Mouse (Mus musculus) heart, embryonic 13.5 days (tissue): ENCODE results near the gene Rassf9. TPM values are rescaled to one million over a fixed set of nuclear protein-coding genes. Genes with fewer than 3 reads are reported as not detected.

Experiments used
- ATAC-seq: fragments of 200-750 bp; cut with Nextera tagmentation; 2 replicates; pipeline ENCODE4 v1.8.0; 2017; ENCODE audit warnings: moderate TSS enrichment; ENCODE audit not compliant: insufficient number of reproducible peaks, low FRiP score, low TSS enrichment; ENCODE audit errors: extremely low read depth
- H3K27ac ChIP-seq: fragments of 300-500 bp; sonication (generic); replicated peaks from 2 replicates; pipeline ENCODE4 v1.5.1; 2015; ENCODE audit warnings: moderate library complexity, mild to moderate bottlenecking, inconsistent platforms
- H3K27me3 ChIP-seq: fragments of 300-500 bp; sonication (generic); replicated peaks from 2 replicates; pipeline ENCODE4 v1.6.1; 2015; ENCODE audit warnings: mild to moderate bottlenecking, inconsistent platforms
- H3K36me3 ChIP-seq: fragments of 300-500 bp; sonication (generic); 2 replicates; pipeline ENCODE4 v1.6.1; 2015; ENCODE audit warnings: mild to moderate bottlenecking, inconsistent platforms
- H3K4me1 ChIP-seq: fragments of 300-500 bp; sonication (generic); 2 replicates; pipeline ENCODE4 v1.6.1; 2015; ENCODE audit warnings: inconsistent platforms
- H3K4me2 ChIP-seq: fragments of 300-500 bp; sonication (generic); 2 replicates; pipeline ENCODE4 v1.6.1; 2015; ENCODE audit warnings: inconsistent platforms, mild to moderate bottlenecking, moderate library complexity
- H3K4me3 ChIP-seq: fragments of 300-500 bp; sonication (generic); 2 replicates; pipeline ENCODE4 v1.5.1; 2015; ENCODE audit warnings: moderate library complexity, mild to moderate bottlenecking, inconsistent platforms
- H3K9ac ChIP-seq: fragments of 300-500 bp; sonication (generic); 2 replicates; pipeline ENCODE4 v1.6.1; 2015; ENCODE audit warnings: inconsistent platforms, mild to moderate bottlenecking, moderate library complexity
- H3K9me3 ChIP-seq: fragments of 300-500 bp; sonication (generic); 2 replicates; pipeline ENCODE4 v1.6.1; 2016; ENCODE audit warnings: inconsistent platforms
- WGBS: fragments of 180-500 bp; shearing (Covaris S2); methylation state at CpG from one replicate; pipeline ENCODE4 v1.1.7; 2015; ENCODE audit warnings: mixed read lengths; 5-methylcytosine and 5-hydroxymethylcytosine counted together
- polyA plus RNA-seq: library from polyadenylated mRNA; unstranded; fragments of >200 nt; fragmentation: Nextera tagmentation; extraction: Ambion mirVana; gene quantifications from 2 replicates; pipeline ENCODE4 v1.2.1, GENCODE M21; 2015

Rassf9 gene
- 1.1 and 1.6 TPM in 2 replicates for polyA plus RNA-seq

DNA sequence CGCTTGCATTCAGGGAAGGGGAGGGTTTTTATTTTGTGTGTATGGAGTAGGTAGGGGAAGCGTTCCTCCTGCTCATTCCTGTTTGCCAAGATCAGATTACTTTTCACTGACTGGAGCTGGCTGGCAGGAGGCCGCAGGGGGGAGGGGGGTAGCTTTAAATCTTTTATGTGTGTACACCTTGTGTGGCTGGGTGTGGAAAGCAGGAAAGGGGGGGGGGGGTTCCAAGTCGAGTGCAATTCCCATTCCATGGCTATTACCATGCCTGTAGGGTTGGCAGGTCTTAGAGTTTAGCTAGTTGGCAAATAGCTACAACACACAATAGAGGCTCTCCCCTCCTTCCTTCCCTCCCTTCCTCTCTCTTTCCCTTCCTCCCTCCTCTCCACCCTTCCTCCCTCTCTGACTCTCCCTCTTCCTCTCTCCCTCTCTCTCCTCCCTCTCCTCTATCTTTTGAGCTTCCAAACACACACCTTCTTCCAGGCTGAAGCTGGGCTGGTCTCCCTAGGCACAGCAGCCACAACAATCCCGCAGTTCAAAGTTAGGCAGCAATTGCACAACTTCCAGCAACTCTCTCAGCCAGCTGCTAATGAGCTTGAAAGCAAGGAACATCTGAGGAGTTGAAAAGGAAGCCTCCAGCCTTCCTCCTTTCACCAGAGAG lies at the start of gene Rassf9:
Gene Rassf9, plus strand, starts transcription at position 416 of the 655 bp plus-strand sequence.
- peak; percentile 25; the same call in 1 of the 2 replicates for ATAC-seq
- Histone ChIP-seq H3K4me1 (peaks cover 9% of the 10 kb centered on the region; the same call in 1 of the 2 replicates), H3K9ac (peak within 1 kb of the TSS; percentile 40; the same call in 1 of the 2 replicates), H3K9me3 (no peaks in the 10 kb centered on the region), H3K4me2 (peak within 1 kb of the TSS; percentile 41), H3K27ac (peak within 1 kb of the TSS; percentile 41), H3K27me3 (no peaks in the 10 kb centered on the region), H3K4me3 (peak within 1 kb of the TSS; percentile 29), H3K36me3 (no peaks in the 10 kb centered on the region)
- 8% methylated on average over 5 of the region's 5 CpGs for WGBS

DNA sequence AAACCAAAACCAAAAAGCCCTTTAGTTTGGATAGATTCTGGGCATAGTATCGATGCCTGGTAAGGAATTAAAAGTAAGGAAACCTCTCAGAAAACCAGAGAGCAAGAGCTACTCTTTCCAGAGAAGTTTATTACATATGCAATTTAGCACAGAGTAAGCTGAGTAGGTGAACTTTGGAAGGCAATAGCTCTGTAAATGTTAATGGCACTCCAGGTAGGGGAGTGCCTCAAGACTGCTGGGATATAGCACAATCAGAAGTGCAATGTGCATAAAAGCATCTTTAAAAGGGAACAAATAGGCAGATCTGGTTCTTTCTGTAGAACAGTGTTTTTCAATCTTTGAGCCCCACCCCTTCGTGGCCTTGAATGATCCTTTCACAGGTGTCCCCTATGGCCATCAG lies 42.6 kb upstream of the Rassf9 start:
- H3K27me3 ChIP-seq, result no peaks in the 10 kb centered on the region
- H3K4me1 ChIP-seq, result no peaks in the 10 kb centered on the region
- ATAC-seq, result no peak
- no peak overlapping the region for H3K9ac ChIP-seq
- H3K4me3 ChIP-seq, result no peak overlapping the region
- H3K9me3 ChIP-seq, result no peaks in the 10 kb centered on the region
- no peak overlapping the region for H3K27ac ChIP-seq
- no peak overlapping the region for H3K4me2 ChIP-seq
- no peaks in the 10 kb centered on the region for H3K36me3 ChIP-seq
- 75% methylated on average over 2 of the region's 2 CpGs for WGBS

DNA sequence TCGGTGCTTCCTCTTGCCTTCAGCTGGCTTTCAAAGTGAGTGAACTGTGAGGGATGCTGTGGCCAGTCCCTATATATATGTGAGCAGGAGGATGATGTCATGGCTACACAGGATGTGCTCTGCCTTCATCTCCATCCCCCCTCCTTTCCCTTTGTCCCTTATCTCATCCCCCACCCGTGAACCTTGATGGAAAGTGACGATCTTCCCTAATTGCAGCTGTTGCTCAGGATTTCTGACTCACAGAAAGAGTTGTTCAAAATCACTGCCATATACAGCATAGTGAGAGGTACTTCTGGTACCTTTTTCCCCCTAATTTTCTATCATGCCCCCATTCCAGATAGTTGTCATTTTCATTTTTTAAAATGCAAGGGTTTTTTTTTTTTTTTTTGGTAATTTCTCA lies 21.6 kb upstream of the Rassf9 start, which contains the start of gene Nts:
Gene Nts, minus strand, starts transcription at position 101 of the 400 bp plus-strand sequence.
- Histone ChIP-seq H3K27ac (no peak within 1 kb of the TSS), H3K9me3 (no peaks in the 10 kb centered on the region), H3K9ac (no peak within 1 kb of the TSS), H3K4me1 (no peaks in the 10 kb centered on the region), H3K4me3 (no peak within 1 kb of the TSS), H3K36me3 (no peaks in the 10 kb centered on the region), H3K27me3 (no peaks in the 10 kb centered on the region), H3K4me2 (no peak within 1 kb of the TSS)
- WGBS, result 13% methylated on average over 3 of the region's 3 CpGs
- no peak for ATAC-seq

DNA sequence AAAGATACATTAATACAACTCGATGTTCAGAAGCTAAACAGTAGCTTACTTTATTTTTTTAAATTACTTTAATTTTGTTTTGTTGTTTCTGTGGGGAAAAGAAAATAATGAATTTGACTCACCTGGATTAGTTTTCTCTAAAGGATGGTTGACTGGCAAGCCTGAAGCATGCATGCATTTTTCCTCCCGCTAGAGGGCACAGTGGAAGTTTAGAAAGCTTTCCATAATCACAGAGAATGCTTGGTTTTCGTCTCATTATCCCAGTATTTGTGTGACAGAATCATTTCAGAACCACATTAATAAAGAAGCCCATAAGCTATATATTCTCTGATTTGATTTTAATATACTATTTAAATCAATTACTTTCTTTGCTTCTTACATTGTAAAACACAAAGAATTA lies 20.2 kb upstream of the Rassf9 start:
- H3K4me1 ChIP-seq, result no peaks in the 10 kb centered on the region

DNA sequence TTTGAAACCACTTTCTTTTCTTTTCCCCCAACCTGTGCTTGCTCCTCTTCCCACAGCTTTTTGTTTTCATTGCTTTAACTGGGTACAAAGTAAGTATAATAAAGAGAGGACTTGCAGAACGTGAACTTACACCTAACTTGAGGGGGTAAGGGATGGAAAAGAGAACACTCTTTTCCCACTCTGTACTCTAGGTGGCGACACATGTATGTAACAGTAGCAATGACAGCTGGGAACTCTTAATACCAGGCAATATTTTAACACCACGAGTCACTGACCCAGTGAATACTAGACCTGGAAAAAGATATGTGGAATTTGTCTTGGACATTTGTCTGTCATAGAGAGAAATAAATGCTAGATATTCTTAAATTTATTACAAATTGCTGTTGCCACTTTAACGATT lies 13.3 kb upstream of the Rassf9 start:
- no peaks in the 10 kb centered on the region for H3K36me3 ChIP-seq
- no peak overlapping the region for H3K9ac ChIP-seq
- ATAC-seq, result no peak
- H3K27ac ChIP-seq, result no peak overlapping the region
- no peaks in the 10 kb centered on the region for H3K9me3 ChIP-seq
- H3K4me2 ChIP-seq, result no peak overlapping the region
- H3K4me3 ChIP-seq, result no peak overlapping the region
- WGBS, result 26% methylated on average over 4 of the region's 4 CpGs
- H3K27me3 ChIP-seq, result no peaks in the 10 kb centered on the region
- no peaks in the 10 kb centered on the region for H3K4me1 ChIP-seq

More for the DNA sequence above, 20.2 kb upstream of the Rassf9 start:
- no peaks in the 10 kb centered on the region for H3K36me3 ChIP-seq
- no peaks in the 10 kb centered on the region for H3K9me3 ChIP-seq
- 12% methylated on average over 3 of the region's 3 CpGs for WGBS
- no peak overlapping the region for H3K4me2 ChIP-seq
- ATAC-seq, result no peak
- no peak overlapping the region for H3K27ac ChIP-seq
- H3K4me3 ChIP-seq, result no peak overlapping the region
- H3K9ac ChIP-seq, result no peak overlapping the region
- H3K27me3 ChIP-seq, result no peaks in the 10 kb centered on the region

DNA sequence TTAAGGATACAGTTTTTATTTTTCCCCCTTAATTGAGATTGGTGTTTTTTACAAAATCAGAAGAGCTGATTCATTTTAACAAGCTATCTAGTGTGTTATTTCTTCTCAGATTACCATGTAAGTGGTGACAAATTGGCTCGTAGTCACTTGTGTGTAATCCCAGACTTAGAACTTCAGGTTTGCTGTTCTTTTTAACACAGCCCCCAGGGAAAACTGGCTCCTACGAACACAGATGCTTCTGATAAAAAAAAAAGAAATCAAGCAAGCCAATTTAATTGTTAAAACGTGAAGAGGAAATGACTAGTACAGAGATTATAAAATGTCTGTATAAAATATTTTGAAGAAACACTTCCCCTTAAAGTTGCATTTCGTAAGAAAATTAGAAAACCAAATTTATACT lies 4.6 kb upstream of the Rassf9 start:
- H3K27ac ChIP-seq, result no peak overlapping the region
- H3K4me2 ChIP-seq, result no peak overlapping the region
- H3K9ac ChIP-seq, result no peak overlapping the region
- no peaks in the 10 kb centered on the region for H3K36me3 ChIP-seq
- WGBS, result 51% methylated on average over 4 of the region's 4 CpGs
- ATAC-seq, result no peak
- no peak overlapping the region for H3K4me3 ChIP-seq
- H3K9me3 ChIP-seq, result no peaks in the 10 kb centered on the region
- peaks cover 9% of the 10 kb centered on the region; the same call in 1 of the 2 replicates for H3K4me1 ChIP-seq
- H3K27me3 ChIP-seq, result no peaks in the 10 kb centered on the region

DNA sequence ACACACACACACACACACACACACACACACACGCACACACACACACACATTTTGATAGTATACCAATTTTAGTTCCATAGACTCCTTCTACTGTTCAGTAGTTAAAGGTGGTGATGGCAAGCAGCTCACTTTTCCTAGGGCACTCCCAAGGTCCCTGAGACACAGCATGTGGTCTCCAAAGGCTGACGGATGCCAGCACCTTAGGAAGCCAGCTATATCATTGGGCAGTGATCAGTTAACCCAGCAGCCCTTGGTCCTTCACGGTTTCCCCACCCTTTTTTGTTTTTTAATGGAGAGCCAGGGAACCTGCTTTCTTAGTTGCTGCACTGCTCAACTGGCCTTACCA lies 588 bp upstream of the Rassf9 start:
- H3K27ac ChIP-seq, result peak overlapping the region; percentile 41; the same call in 1 of the 2 replicates
- H3K9ac ChIP-seq, result no peak overlapping the region
- no peaks in the 10 kb centered on the region for H3K9me3 ChIP-seq
- no peaks in the 10 kb centered on the region for H3K27me3 ChIP-seq
- H3K4me1 ChIP-seq, result peaks cover 9% of the 10 kb centered on the region; the same call in 1 of the 2 replicates
- H3K4me3 ChIP-seq, result no peak overlapping the region
- 36% methylated on average over 3 of the region's 3 CpGs for WGBS
- H3K36me3 ChIP-seq, result no peaks in the 10 kb centered on the region
- H3K4me2 ChIP-seq, result peak overlapping the region; percentile 41
- no peak for ATAC-seq

DNA sequence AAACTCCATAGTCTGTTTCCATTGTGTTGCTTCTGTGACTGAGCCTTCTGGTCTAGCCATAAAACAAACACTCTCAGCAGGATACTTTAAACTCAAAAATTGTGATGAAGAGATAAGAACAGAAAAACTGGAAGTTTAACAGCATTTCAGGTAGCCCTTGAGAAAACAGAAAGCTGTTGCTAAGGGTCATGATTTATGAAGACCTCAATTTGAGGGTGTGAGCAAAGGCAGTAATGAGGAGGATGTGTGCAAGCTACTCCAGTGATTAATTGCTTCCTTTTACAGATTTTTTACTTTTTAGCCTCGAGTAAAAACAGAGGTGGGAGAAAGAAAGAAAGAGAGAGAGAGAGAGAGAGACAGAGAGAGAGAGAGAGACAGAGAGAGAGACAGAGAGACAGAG lies 2.1 kb downstream of the Rassf9 start:
- no peak overlapping the region for H3K4me2 ChIP-seq

DNA sequence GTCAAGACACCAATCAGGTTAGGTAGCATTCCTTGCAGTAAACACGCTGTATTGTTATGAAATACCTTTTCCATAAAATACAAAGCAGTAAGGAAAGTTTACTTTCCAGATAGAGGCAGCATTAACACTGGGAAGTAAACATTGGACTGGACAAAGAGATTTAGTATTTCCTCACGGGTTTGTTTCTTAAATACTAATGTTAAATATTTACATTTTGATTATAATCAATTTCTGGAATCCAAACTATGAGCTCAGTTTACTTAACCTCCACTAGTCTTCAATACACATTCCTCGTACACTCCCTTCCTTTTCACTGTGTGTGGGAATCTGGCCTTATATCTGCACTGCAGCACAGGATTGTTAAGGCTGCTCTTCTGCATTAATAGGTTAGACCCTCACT lies 15.9 kb downstream of the Rassf9 start:
- H3K4me3 ChIP-seq, result no peak overlapping the region

More for the DNA sequence above, 2.1 kb downstream of the Rassf9 start:
- H3K36me3 ChIP-seq, result no peaks in the 10 kb centered on the region
- ATAC-seq, result no peak
- no peaks in the 10 kb centered on the region for H3K9me3 ChIP-seq
- H3K27me3 ChIP-seq, result no peaks in the 10 kb centered on the region
- no peak overlapping the region for H3K27ac ChIP-seq
- H3K9ac ChIP-seq, result no peak overlapping the region
- WGBS, result 15% methylated on average over 1 of the region's 1 CpGs
- peaks cover 9% of the 10 kb centered on the region; the same call in 1 of the 2 replicates for H3K4me1 ChIP-seq
- no peak overlapping the region for H3K4me3 ChIP-seq

DNA sequence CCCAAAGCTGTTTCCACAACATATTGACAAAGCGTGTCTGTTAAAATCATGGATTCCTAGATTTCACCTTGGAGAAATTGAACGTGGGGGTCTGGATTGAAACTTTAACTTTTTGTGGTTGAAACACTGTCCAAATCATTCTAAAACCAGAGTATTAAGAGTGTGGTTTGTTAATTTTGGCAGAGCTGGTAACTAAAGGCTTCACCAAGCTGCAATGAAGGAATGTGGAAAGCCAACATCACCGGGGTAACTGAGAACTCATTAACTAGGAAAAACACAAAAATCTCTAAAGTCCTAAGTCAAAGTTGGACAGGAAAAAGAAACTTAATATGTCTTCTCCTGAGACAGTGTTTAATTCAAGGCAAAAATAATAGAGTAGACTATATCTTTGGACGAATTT lies 41.9 kb downstream of the Rassf9 start:
- Histone ChIP-seq H3K4me2 (no peak overlapping the region), H3K27ac (no peak overlapping the region), H3K9ac (no peak overlapping the region), H3K27me3 (no peaks in the 10 kb centered on the region), H3K4me1 (no peaks in the 10 kb centered on the region), H3K4me3 (no peak overlapping the region), H3K36me3 (no peaks in the 10 kb centered on the region), H3K9me3 (no peaks in the 10 kb centered on the region)
- no peak for ATAC-seq
- WGBS, result 58% methylated on average over 4 of the region's 4 CpGs

More for the DNA sequence above, 15.9 kb downstream of the Rassf9 start:
- no peaks in the 10 kb centered on the region for H3K27me3 ChIP-seq
- no peaks in the 10 kb centered on the region for H3K36me3 ChIP-seq
- no peaks in the 10 kb centered on the region for H3K4me1 ChIP-seq
- no peak for ATAC-seq
- no peak overlapping the region for H3K4me2 ChIP-seq
- H3K27ac ChIP-seq, result no peak overlapping the region
- H3K9ac ChIP-seq, result no peak overlapping the region
- no peaks in the 10 kb centered on the region for H3K9me3 ChIP-seq
- WGBS, result 55% methylated on average over 3 of the region's 3 CpGs

DNA sequence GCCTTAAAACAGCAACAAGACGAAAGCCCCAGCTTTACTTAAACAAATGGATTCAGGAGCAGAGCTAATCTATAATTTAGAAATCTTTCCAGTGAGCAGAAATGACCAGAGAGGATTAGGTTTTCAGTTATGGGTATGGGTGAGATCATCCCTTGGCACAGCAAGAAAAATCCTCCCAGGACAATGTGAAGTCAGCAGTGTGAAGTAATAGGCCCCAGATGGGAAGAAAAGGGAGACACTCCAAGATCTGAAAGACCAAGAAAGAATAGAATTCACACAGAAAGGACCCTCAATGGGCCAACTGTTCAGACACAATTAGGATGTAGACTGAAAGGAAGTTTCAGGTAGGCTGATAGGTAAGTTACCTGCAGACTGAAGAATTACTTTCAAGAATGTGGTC lies 50.5 kb downstream of the Rassf9 start:
- 64% methylated on average over 1 of the region's 1 CpGs for WGBS
- Histone ChIP-seq H3K36me3 (no peaks in the 10 kb centered on the region), H3K27ac (no peak overlapping the region), H3K4me3 (no peak overlapping the region), H3K4me1 (no peaks in the 10 kb centered on the region), H3K9ac (no peak overlapping the region), H3K4me2 (no peak overlapping the region), H3K27me3 (no peaks in the 10 kb centered on the region), H3K9me3 (no peaks in the 10 kb centered on the region)
- no peak for ATAC-seq

DNA sequence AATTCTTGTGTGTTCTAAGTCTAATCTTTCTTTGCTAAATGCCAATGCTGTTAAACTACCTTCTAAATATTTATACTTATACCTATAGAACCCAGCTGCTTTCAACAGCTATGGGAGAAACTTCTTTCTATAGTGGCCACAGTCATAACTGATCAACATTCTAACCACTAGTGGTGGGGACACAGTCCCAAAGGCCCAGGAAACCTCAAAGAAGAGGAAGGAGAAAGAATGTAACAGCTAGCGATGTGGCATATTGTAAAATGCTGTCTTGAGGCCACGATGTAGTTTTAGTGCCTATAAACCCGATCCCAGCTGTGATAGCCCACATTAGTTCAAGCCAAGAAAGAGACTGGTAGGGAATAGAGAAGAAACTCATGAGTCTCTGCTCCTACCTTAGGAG lies 65.9 kb downstream of the Rassf9 start:
- WGBS, result 85% methylated on average over 3 of the region's 3 CpGs
- Histone ChIP-seq H3K27ac (no peak overlapping the region), H3K9ac (no peak overlapping the region), H3K27me3 (no peaks in the 10 kb centered on the region), H3K9me3 (no peaks in the 10 kb centered on the region), H3K4me2 (no peak overlapping the region), H3K4me1 (no peaks in the 10 kb centered on the region), H3K4me3 (no peak overlapping the region), H3K36me3 (no peaks in the 10 kb centered on the region)
- no peak for ATAC-seq
